Mouse (Mus musculus) right cerebral cortex, postnatal 4 days (tissue): ENCODE data around the gene Ugt1a6a.
"Not testable (repeated sequence)": the region's sequence is repeated elsewhere in the genome, so short reads cannot be mapped to it uniquely, and the experiment has no call there.

Experiments
- DNase-seq: peaks from one replicate; pipeline ENCODE4 v3.0.0-alpha.2; 2022

Gene Ugt1a6a

GRCm38 (mm10) chr1:88213061-88213460 is 78.5 kb downstream of the Ugt1a6a start:
- no peak for DNase-seq

GRCm38 (mm10) chr1:88213766-88214461 is 79.3 kb downstream of the Ugt1a6a start:
- DNase-seq: no peak

GRCm38 (mm10) chr1:88214462-88214952 is 79.9 kb downstream of the Ugt1a6a start:
- no peak for DNase-seq

- DNase-seq: no peak
Measured at GRCm38 (mm10) chr1:88215466-88216380, 81.1 kb downstream of the Ugt1a6a start.

GRCm38 (mm10) chr1:88216551-88216950 is 81.9 kb downstream of the Ugt1a6a start:
- no peak for DNase-seq

GRCm38 (mm10) chr1:88217144-88217543 is 82.5 kb downstream of the Ugt1a6a start:
- no peak for DNase-seq

- no peak for DNase-seq
Measured at GRCm38 (mm10) chr1:88217576-88217975, 83.0 kb downstream of the Ugt1a6a start.

- no peak for DNase-seq
Measured at GRCm38 (mm10) chr1:88218051-88218450, 83.4 kb downstream of the Ugt1a6a start.

GRCm38 (mm10) chr1:88218591-88218990 is 84.0 kb downstream of the Ugt1a6a start:
- DNase-seq: no peak

GRCm38 (mm10) chr1:88219054-88219453 is 84.4 kb downstream of the Ugt1a6a start:
- no peak for DNase-seq

- DNase-seq: no peak
Measured at GRCm38 (mm10) chr1:88220336-88220735, 85.7 kb downstream of the Ugt1a6a start.

- DNase-seq: no peak
Measured at GRCm38 (mm10) chr1:88222216-88222615, 87.6 kb downstream of the Ugt1a6a start.

- DNase-seq: not testable (repeated sequence)
Measured at GRCm38 (mm10) chr1:88223011-88223515, 88.5 kb downstream of the Ugt1a6a start.

GRCm38 (mm10) chr1:88223591-88223990 is 89.0 kb downstream of the Ugt1a6a start:
- no peak for DNase-seq

GRCm38 (mm10) chr1:88224029-88224776 is 89.6 kb downstream of the Ugt1a6a start:
- DNase-seq: no peak

- not testable (repeated sequence) for DNase-seq
Measured at GRCm38 (mm10) chr1:88225301-88225700, 90.7 kb downstream of the Ugt1a6a start.

GRCm38 (mm10) chr1:88225741-88226140 is 91.1 kb downstream of the Ugt1a6a start:
- no peak for DNase-seq

- no peak for DNase-seq
Measured at GRCm38 (mm10) chr1:88226670-88227379, 92.2 kb downstream of the Ugt1a6a start, which contains the start of gene Mroh2a. Mroh2a (plus strand) TSS chr1:88226986.

- DNase-seq: no peak
Measured at GRCm38 (mm10) chr1:88227482-88227881, 92.9 kb downstream of the Ugt1a6a start.

GRCm38 (mm10) chr1:88228121-88228520 is 93.5 kb downstream of the Ugt1a6a start:
- DNase-seq: no peak

GRCm38 (mm10) chr1:88229566-88229965 is 95.0 kb downstream of the Ugt1a6a start:
- no peak for DNase-seq

- no peak for DNase-seq
Measured at GRCm38 (mm10) chr1:88229986-88230385, 95.4 kb downstream of the Ugt1a6a start.
